Mouse (Mus musculus) adrenal gland, adult (tissue): ENCODE results near the gene Tmem131.
"Not testable (repeated sequence)": the region's sequence is repeated elsewhere in the genome, so short reads cannot be mapped to it uniquely, and the experiment has no call there.

Experiments used
- DNase-seq, 2 experiments: peaks; one replicate each; pipeline ENCODE4 v3.0.0; 2022 to 2023; ENCODE audit warnings: low spot score in 1 of 2; ENCODE audit not compliant: inconsistent age in 2 of 2

The Tmem131 gene

GRCm38 (mm10) chr1:36920154-36920716 is 23.2 kb downstream of the Tmem131 start:
- DNase-seq, result peak; percentile 59 to 72

GRCm38 (mm10) chr1:36919728-36920127 is 23.7 kb downstream of the Tmem131 start:
- DNase-seq, result no peak

- no peak for DNase-seq
Measured at GRCm38 (mm10) chr1:36917423-36917822, 26.0 kb downstream of the Tmem131 start.

GRCm38 (mm10) chr1:36915200-36915580 is 28.3 kb downstream of the Tmem131 start:
- DNase-seq, result no peak

- DNase-seq, result peak in 1 of 2 experiments; percentile 62
Measured at GRCm38 (mm10) chr1:36914455-36915199, 28.8 kb downstream of the Tmem131 start.

- DNase-seq, result no peak
Measured at GRCm38 (mm10) chr1:36913806-36914205, 29.7 kb downstream of the Tmem131 start.

- DNase-seq, result no peak
Measured at GRCm38 (mm10) chr1:36912239-36912638, 31.2 kb downstream of the Tmem131 start.

GRCm38 (mm10) chr1:36911603-36912002 is 31.9 kb downstream of the Tmem131 start:
- no peak for DNase-seq

GRCm38 (mm10) chr1:36910397-36910796 is 33.1 kb downstream of the Tmem131 start:
- DNase-seq, result no peak

- DNase-seq, result not testable (repeated sequence)
Measured at GRCm38 (mm10) chr1:36909965-36910364, 33.5 kb downstream of the Tmem131 start.

- no peak for DNase-seq
Measured at GRCm38 (mm10) chr1:36905216-36905615, 38.2 kb downstream of the Tmem131 start.

- DNase-seq, result no peak
Measured at GRCm38 (mm10) chr1:36904489-36904888, 39.0 kb downstream of the Tmem131 start.

GRCm38 (mm10) chr1:36904084-36904451 is 39.4 kb downstream of the Tmem131 start:
- no peak for DNase-seq

GRCm38 (mm10) chr1:36903376-36904083 is 39.9 kb downstream of the Tmem131 start:
- peak in 1 of 2 experiments; percentile 64 for DNase-seq

- DNase-seq, result no peak
Measured at GRCm38 (mm10) chr1:36902533-36903315, 40.7 kb downstream of the Tmem131 start.

GRCm38 (mm10) chr1:36899622-36900021 is 43.8 kb downstream of the Tmem131 start:
- DNase-seq, result no peak

GRCm38 (mm10) chr1:36896423-36896822 is 47.0 kb downstream of the Tmem131 start:
- no peak for DNase-seq

GRCm38 (mm10) chr1:36895452-36895851 is 48.0 kb downstream of the Tmem131 start:
- no peak for DNase-seq

GRCm38 (mm10) chr1:36894136-36894535 is 49.3 kb downstream of the Tmem131 start:
- no peak for DNase-seq

- DNase-seq, result not testable (repeated sequence)
Measured at GRCm38 (mm10) chr1:36893720-36894119, 49.7 kb downstream of the Tmem131 start.

GRCm38 (mm10) chr1:36893146-36893545 is 50.3 kb downstream of the Tmem131 start:
- DNase-seq, result peak; percentile 21 to 72
